Mouse (Mus musculus): Measurements from ENCODE around the gene Uck2. TPM values are rescaled to one million over a fixed set of nuclear protein-coding genes. Genes with fewer than 3 reads are reported as not detected.
A peak's percentile ranks its signal among the peaks of the same experiment; 100 is the strongest.

The Uck2 gene
- polyA plus RNA-seq, 1 experiment from 2014 or later, result 70.1 TPM

GRCm38 (mm10) chr1:167292447-167292846 is 7.3 kb upstream of the Uck2 start:
- ATAC-seq, result no peak
- H3K9me3 ChIP-seq, result no peaks in the 10 kb centered on the region
- no peak overlapping the region for H3K4me3 ChIP-seq (replicated peaks)
- no peaks in the 10 kb centered on the region for H3K36me3 ChIP-seq
- H3K4me2 ChIP-seq (replicated peaks), result no peak overlapping the region
- peaks cover 15% of the 10 kb centered on the region for H3K4me1 ChIP-seq (replicated peaks)
- 68% methylated on average over 11 of the region's 11 CpGs for WGBS
- peaks cover 5% of the 10 kb centered on the region; the same call in 1 of the 2 replicates for H3K27me3 ChIP-seq
- H3K9ac ChIP-seq (replicated peaks), result no peak overlapping the region
- no peak overlapping the region for H3K27ac ChIP-seq

DNA sequence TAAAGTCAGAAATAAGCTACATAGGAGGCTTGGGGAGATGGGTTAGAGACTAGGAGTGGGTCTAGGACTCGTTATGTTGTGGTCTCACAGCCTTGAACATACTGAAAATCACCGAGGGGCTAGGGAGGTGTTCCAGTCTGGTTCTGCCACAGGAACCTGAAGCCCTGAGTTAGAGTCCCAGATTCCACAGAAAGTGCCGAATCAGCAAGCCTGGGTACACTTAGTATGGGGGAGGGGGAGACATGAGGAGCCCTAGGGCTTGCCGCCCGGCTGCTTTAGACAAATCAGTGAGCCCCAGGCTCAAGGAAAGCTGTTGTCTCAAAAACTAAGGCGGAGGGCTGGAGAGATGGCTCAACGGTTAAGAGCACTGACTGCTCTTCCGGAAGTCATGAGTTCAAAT is 6.5 kb upstream of the Uck2 start:
- H3K9ac ChIP-seq (replicated peaks), result no peak overlapping the region
- H3K4me3 ChIP-seq (replicated peaks), result no peak overlapping the region
- H3K4me2 ChIP-seq (replicated peaks), result no peak overlapping the region
- peaks cover 15% of the 10 kb centered on the region for H3K4me1 ChIP-seq (replicated peaks)
- ATAC-seq, result no peak
- H3K9me3 ChIP-seq, result no peaks in the 10 kb centered on the region
- 81% methylated on average over 8 of the region's 8 CpGs for WGBS
- peaks cover 5% of the 10 kb centered on the region; the same call in 1 of the 2 replicates for H3K27me3 ChIP-seq
- no peaks in the 10 kb centered on the region for H3K36me3 ChIP-seq
- no peak overlapping the region for H3K27ac ChIP-seq

GRCm38 (mm10) chr1:167290263-167290592 is 5.1 kb upstream of the Uck2 start:
- no peak; the same call in 1 of the 2 replicates for ATAC-seq

DNA sequence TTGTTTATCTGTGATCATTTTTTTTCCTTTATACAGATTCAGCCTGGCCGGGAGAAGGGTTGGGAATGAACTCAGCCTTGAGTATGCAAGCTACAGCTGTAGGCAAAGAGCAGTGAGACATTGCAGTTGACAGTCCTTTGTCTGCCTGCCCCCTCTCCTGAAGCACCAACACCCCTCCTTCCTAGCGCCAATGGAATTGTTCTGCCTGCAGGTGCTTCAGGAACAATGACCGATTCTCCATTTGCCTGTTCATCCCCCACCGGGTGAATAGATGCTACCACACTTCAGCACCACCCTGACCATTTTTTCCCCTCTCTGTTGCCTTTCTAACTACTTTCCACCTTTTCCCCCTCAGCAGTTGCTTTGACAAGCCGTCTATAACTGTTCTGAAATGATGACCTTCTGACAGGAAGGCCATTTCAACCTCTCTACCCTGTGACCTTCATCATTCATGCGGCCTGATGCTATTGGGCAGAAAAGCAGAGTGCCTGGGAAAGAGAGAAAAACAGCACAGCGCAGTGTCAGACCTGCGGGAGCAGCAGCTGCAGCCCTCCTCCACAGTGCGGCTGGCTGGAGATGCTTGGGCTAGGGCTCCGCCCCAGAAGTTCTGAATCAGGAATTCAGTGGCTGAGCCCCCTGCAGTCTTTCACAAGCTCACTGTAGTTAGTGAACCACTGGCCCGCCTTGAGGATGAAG is 4.6 kb upstream of the Uck2 start:
- Histone ChIP-seq H3K27me3 (peaks cover 5% of the 10 kb centered on the region; the same call in 1 of the 2 replicates), H3K4me1 (replicated peaks) (peaks cover 20% of the 10 kb centered on the region), H3K36me3 (no peaks in the 10 kb centered on the region), H3K27ac (peak overlapping the region; percentile 53; the same call in 1 of the 2 replicates), H3K4me2 (replicated peaks) (peak overlapping the region; percentile 19), H3K4me3 (replicated peaks) (no peak overlapping the region), H3K9ac (replicated peaks) (no peak overlapping the region; the same call in 1 of the 2 replicates), H3K9me3 (no peaks in the 10 kb centered on the region)
- 4% methylated on average over 11 of the region's 11 CpGs for WGBS
- ATAC-seq, result peak; percentile 69

More at GRCm38 (mm10) chr1:167290263-167290592, 5.1 kb upstream of the Uck2 start:
- Histone ChIP-seq H3K27ac (no peak overlapping the region), H3K4me1 (replicated peaks) (peaks cover 20% of the 10 kb centered on the region), H3K4me3 (replicated peaks) (no peak overlapping the region), H3K36me3 (no peaks in the 10 kb centered on the region), H3K27me3 (peaks cover 5% of the 10 kb centered on the region; the same call in 1 of the 2 replicates), H3K9ac (replicated peaks) (no peak overlapping the region; the same call in 1 of the 2 replicates), H3K9me3 (no peaks in the 10 kb centered on the region), H3K4me2 (replicated peaks) (peak overlapping the region; percentile 19)
- 24% methylated on average over 6 of the region's 6 CpGs for WGBS

DNA sequence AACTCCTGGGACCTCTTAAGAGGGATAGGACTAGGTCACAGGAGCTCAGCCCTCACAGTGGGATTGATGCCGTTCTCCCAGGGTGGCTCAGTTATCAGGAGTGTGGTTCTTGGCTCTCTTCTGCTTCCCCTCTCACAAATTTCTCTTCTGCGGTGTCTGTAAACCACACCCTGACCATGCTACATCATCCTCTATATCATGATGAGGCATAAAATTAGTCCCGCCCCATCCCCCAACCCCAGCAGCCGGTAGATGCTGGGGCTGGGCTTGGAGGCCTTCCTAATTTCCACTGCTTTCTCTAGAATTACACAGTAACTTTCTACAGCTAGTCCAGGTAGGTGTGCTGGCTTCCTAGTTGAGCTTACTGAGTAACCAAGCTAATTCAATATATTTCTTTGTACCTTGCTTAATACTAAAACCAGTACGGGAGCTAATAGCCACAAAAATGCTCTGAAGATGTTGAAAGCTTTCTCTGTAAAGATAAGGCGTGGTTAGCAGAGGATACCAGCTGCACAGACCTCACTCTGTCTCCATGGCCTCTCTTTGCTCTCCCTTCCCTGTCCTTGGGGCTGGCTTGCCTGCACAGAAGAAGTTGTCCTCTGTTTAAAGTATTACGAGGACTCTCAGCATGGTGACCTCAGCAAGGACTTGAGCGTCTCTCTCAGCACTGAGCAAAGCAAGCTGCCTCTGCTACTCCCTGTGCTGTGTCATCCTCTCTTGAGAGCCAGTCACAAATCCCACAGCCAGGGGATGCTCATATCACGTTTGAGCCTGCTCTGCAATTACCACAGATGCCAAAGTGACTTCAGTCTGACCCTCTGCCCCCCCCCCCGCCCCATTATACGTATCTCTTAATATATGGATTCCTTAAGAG is 3.8 kb upstream of the Uck2 start:
- Histone ChIP-seq H3K27me3 (peaks cover 5% of the 10 kb centered on the region; the same call in 1 of the 2 replicates), H3K9me3 (no peaks in the 10 kb centered on the region), H3K4me1 (replicated peaks) (peaks cover 20% of the 10 kb centered on the region), H3K4me3 (replicated peaks) (no peak overlapping the region), H3K4me2 (replicated peaks) (no peak overlapping the region; the same call in 1 of the 2 replicates), H3K9ac (replicated peaks) (no peak overlapping the region), H3K27ac (no peak overlapping the region), H3K36me3 (no peaks in the 10 kb centered on the region)
- WGBS, result 44% methylated on average over 11 of the region's 11 CpGs
- no peak for ATAC-seq

DNA sequence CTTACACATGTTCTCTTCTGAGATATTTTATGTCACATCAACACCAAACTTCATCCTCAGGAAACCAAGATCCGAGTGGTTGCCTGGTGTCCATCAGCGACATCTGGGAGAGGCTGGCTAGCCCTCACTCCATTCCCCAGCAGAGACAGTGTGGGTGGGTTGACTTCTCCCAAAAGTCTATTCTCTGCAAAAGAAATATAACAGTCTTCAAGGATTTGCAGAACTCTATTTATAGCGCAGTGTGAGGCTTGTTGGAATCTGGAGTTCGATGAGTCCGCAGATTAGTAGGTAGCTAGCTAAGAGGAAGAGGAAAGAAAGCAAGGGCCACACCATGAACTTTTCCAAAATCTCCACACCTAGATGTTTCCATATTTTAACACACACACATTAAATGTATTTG is 2.0 kb upstream of the Uck2 start:
- peaks cover 5% of the 10 kb centered on the region; the same call in 1 of the 2 replicates for H3K27me3 ChIP-seq
- H3K9me3 ChIP-seq, result no peaks in the 10 kb centered on the region
- H3K9ac ChIP-seq (replicated peaks), result no peak overlapping the region
- ATAC-seq, result no peak
- H3K27ac ChIP-seq, result no peak overlapping the region
- peaks cover 34% of the 10 kb centered on the region for H3K4me1 ChIP-seq (replicated peaks)
- no peaks in the 10 kb centered on the region for H3K36me3 ChIP-seq
- no peak overlapping the region for H3K4me3 ChIP-seq (replicated peaks)
- H3K4me2 ChIP-seq (replicated peaks), result no peak overlapping the region
- WGBS, result 95% methylated on average over 5 of the region's 5 CpGs

GRCm38 (mm10) chr1:167285356-167285755 is 236 bp upstream of the Uck2 start:
- Histone ChIP-seq H3K9ac (replicated peaks) (peak overlapping the region; percentile 92), H3K4me2 (replicated peaks) (peak overlapping the region; percentile 72), H3K36me3 (no peaks in the 10 kb centered on the region), H3K27ac (peak overlapping the region; percentile 99), H3K4me3 (replicated peaks) (peak overlapping the region; percentile 91), H3K9me3 (no peaks in the 10 kb centered on the region), H3K4me1 (replicated peaks) (peaks cover 39% of the 10 kb centered on the region), H3K27me3 (peaks cover 5% of the 10 kb centered on the region; the same call in 1 of the 2 replicates)
- peak; percentile 0; the same call in 1 of the 2 replicates for ATAC-seq
- WGBS, result 1% methylated on average over 8 of the region's 8 CpGs

GRCm38 (mm10) chr1:167284837-167285319 is 242 bp downstream of the Uck2 start:
- under 1% methylated on average over 51 of the region's 51 CpGs for WGBS
- H3K27me3 ChIP-seq, result peaks cover 5% of the 10 kb centered on the region; the same call in 1 of the 2 replicates
- no peaks in the 10 kb centered on the region for H3K36me3 ChIP-seq
- H3K27ac ChIP-seq, result peak overlapping the region; percentile 99
- peak overlapping the region; percentile 92 for H3K9ac ChIP-seq (replicated peaks)
- ATAC-seq, result peak; percentile 92
- peaks cover 36% of the 10 kb centered on the region for H3K4me1 ChIP-seq (replicated peaks)
- peak overlapping the region; percentile 72 for H3K4me2 ChIP-seq (replicated peaks)
- H3K4me3 ChIP-seq (replicated peaks), result peak overlapping the region; percentile 91
- no peaks in the 10 kb centered on the region for H3K9me3 ChIP-seq

DNA sequence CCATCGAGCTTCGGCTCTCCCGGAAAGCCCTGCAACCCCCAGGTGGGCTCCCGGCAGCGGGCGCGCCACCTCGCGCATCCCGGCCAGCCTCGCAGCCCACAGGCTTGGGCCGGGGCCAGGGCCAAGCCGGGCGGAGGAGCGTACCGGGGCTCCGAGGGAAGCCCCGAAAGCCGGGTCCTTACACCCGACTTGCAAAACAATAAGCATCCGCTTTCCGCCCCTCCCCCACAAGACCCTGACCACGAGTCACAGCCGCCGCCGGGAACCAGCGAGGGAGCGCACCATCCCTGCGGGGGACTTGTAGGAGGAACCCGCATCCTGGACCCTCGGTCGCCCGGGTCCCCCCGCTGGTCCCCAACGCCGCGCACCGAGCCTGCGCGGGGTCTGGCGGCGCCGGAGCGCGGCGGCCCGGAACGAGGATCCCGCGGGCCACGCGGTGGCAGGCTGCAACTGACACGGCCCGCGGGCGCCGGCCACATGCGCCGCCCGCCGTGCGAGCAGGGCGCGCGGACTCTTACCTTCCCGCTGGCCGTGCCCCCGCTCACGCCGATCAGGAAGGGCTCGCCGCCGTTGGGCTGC is 773 bp downstream of the Uck2 start:
- Histone ChIP-seq H3K9me3 (no peaks in the 10 kb centered on the region), H3K27me3 (peaks cover 5% of the 10 kb centered on the region; the same call in 1 of the 2 replicates), H3K27ac (peak overlapping the region; percentile 99), H3K4me3 (replicated peaks) (peak overlapping the region; percentile 91), H3K4me1 (replicated peaks) (peaks cover 31% of the 10 kb centered on the region), H3K36me3 (no peaks in the 10 kb centered on the region), H3K9ac (replicated peaks) (peak overlapping the region; percentile 92), H3K4me2 (replicated peaks) (peak overlapping the region; percentile 72)
- under 1% methylated on average over 67 of the region's 73 CpGs for WGBS
- ATAC-seq, result peak; percentile 61

DNA sequence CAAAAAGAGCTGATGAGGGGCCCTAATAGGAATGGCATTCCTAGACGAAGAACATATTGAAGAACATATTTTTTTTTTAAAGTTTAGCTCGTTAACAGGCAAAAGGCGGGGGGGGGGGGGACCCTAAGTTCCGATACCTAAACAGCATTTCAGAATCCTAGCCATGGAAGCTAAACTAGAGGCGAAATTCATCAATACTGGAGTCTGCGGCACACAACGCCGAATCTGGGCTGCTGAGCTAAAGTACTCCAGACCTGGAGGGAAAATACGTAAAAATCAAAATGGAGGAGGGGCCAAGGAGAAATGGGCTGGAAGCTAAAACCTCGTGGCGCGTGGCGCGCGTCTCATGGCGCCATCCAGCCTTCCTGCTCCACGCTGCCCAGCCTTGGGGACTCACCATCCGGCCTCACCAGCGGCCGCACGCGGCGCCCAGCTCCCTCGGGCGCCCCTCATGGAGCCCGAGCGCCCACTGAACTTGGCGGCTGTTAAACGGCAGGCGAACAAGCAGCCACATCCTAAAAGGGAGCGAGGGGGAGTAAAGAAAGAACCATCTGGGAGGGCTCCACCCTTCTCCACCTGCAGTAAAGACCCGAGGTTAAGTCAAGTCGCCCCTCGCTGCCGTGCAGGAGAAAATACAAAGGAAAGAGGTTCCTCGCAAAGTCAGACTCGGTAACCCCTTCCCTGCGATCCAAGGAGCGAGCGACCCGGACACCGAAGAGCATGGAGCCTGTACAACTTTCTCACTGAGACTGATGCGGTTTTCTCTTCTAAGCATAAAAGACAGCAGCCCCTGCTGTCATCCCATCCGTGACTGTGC is 1.5 kb downstream of the Uck2 start:
- H3K27me3 ChIP-seq, result peaks cover 5% of the 10 kb centered on the region; the same call in 1 of the 2 replicates
- peak overlapping the region; percentile 99 for H3K27ac ChIP-seq
- peak; percentile 44 for ATAC-seq
- peak overlapping the region; percentile 92 for H3K9ac ChIP-seq (replicated peaks)
- H3K4me1 ChIP-seq (replicated peaks), result peaks cover 25% of the 10 kb centered on the region
- peak overlapping the region; percentile 91 for H3K4me3 ChIP-seq (replicated peaks)
- under 1% methylated on average over 44 of the region's 44 CpGs for WGBS
- no peaks in the 10 kb centered on the region for H3K36me3 ChIP-seq
- no peaks in the 10 kb centered on the region for H3K9me3 ChIP-seq
- H3K4me2 ChIP-seq (replicated peaks), result peak overlapping the region; percentile 72

DNA sequence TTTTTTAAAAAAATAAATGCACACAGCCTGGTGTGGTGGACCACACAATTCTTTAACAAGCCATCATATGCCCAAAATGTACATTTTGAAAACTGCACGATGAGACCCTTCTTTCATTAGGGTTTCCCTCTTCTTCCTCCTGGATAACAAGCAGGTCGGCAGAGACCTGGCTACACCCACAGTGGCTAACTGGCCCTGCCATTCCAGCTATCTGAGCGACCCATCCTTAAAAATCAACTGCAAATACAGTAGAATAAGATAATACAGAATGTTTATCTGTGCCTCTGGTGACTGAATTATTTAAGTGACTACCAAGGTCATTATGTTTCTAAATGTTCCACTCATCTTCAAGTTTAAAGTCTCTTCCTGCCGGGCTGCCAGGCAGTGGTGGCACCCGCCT is 2.4 kb downstream of the Uck2 start:
- H3K27me3 ChIP-seq, result no peaks in the 10 kb centered on the region
- peak overlapping the region; percentile 91 for H3K4me3 ChIP-seq (replicated peaks)
- peaks cover 24% of the 10 kb centered on the region for H3K4me1 ChIP-seq (replicated peaks)
- no peaks in the 10 kb centered on the region for H3K9me3 ChIP-seq
- H3K36me3 ChIP-seq, result no peaks in the 10 kb centered on the region
- 0 out of 2 replicates have a peak overlapping the region, but pooled peaks have one; percentile 99 for H3K27ac ChIP-seq
- H3K4me2 ChIP-seq (replicated peaks), result peak overlapping the region; percentile 72
- H3K9ac ChIP-seq (replicated peaks), result peak overlapping the region; percentile 92
- ATAC-seq, result no peak
- WGBS, result 55% methylated on average over 5 of the region's 5 CpGs

All from midbrain, embryonic 13.5 days (tissue).